8 mouse cellular contexts compared by ENCODE assay signal in genomic region chr8:70510228-70510915, GRCm38 (mm10). TPM values are rescaled to one million over a fixed set of nuclear protein-coding genes. Genes with fewer than 3 reads are reported as not detected.
DNase-seq lines count a peak whose midpoint lies in the region; ATAC-seq and TF ChIP-seq lines count a peak whose summit lies in the region.

TSS of gene Uba52 (minus strand) at chr8:70510801.

- peaks cover 36% of the 10 kb centered on the region for H3K36me3 ChIP-seq in hindbrain, embryonic 14.5 days (replicated peaks; ENCODE audit: control insufficient read depth, insufficient read depth)

- peak within 1 kb of the TSS; percentile 96 for H3K27ac ChIP-seq in hindbrain, embryonic 14.5 days

- H3K9ac ChIP-seq in hindbrain, embryonic 14.5 days, result peak within 1 kb of the TSS; percentile 92

- peak within 1 kb of the TSS; percentile 98 for H3K4me2 ChIP-seq in hindbrain, embryonic 14.5 days (replicated peaks)

- H3K4me1 ChIP-seq in hindbrain, embryonic 14.5 days (replicated peaks; ENCODE audit: control insufficient read depth, insufficient read depth, low read length), result peaks cover 22% of the 10 kb centered on the region

- no peaks in the 10 kb centered on the region for H3K27me3 ChIP-seq in Patski
- no peaks in the 10 kb centered on the region for H3K27me3 ChIP-seq in hindbrain, embryonic 14.5 days (ENCODE audit: control insufficient read depth, insufficient read depth, low read length)

- POLR2A ChIA-PET in Patski (lab: Charles Lee), result interaction anchor here (0.6 to 2.7 kb wide), 6 partner anchors 8 to 99 kb away, joined by 3 to 15 read pairs (median 3); partner anchors contain the start of gene Ell

- no peaks in the 10 kb centered on the region for H3K9me3 ChIP-seq in hindbrain, embryonic 14.5 days (ENCODE audit: control insufficient read depth, low read length)

- WGBS in hindbrain, embryonic 14.5 days, result 2% methylated on average over 74 of the region's 74 CpGs

- no peak for TF ChIP-seq CTCF in Patski (IDR thresholded peaks at IDR 0.05)

- in situ Hi-C loops in Patski (cut with MboI; ENCODE audit: low pct_unique_long_range_greater_than_20kb), result no loop called here

- peak within 1 kb of the TSS; percentile 90 for H3K4me3 ChIP-seq in hindbrain, embryonic 14.5 days (replicated peaks; ENCODE audit: low read length)

- peak; percentile 58 for ATAC-seq in Patski
- peak; percentile 87 for ATAC-seq in hindbrain, embryonic 14.5 days (ENCODE audit: low FRiP score)

- CTCF ChIA-PET in Patski (lab: Charles Lee), result interaction anchor here (1.0 to 1.7 kb wide), 3 partner anchors 10 to 100 kb away, joined by 3 to 5 read pairs (median 3); no protein-coding TSS in a partner anchor

- DNase-seq in Patski (ENCODE audit: low read depth, low spot score), result peak; percentile 64
- peak; percentile 98 to 99 for DNase-seq in cerebellum, postnatal 14 days
- DNase-seq in frontal cortex, postnatal 25 days (ENCODE audit: low spot score in 2 of 2), result peak; percentile 95 to 96
- peak; percentile 99 for DNase-seq in hindbrain, embryonic 14.5 days (ENCODE audit: low spot score)
- DNase-seq in left cerebral cortex, adult 11 months (ENCODE audit: low spot score), result peak; percentile 95
- DNase-seq in lung, postnatal 4 days, result peak; percentile 98
- DNase-seq in retina, postnatal 7 days (ENCODE audit: low read depth, low spot score), result peak; percentile 97
- DNase-seq in urinary bladder, adult 2 months (ENCODE audit: low spot score), result peak; percentile 96

RNA-seq across cellular contexts. Expression of gene Uba52, which starts in this region (rescaled TPM):
- polyA plus RNA-seq in Patski (2021), result 662 TPM
- 622 and 778 TPM in 2 replicates for polyA plus RNA-seq in hindbrain, embryonic 14.5 days (2014; fragmentation: Nextera tagmentation; extraction: Ambion mirVana)
- 881 and 1,275 TPM in 2 replicates for polyA plus RNA-seq in urinary bladder, adult 2 months (2012; rRNA removed)

Comparison
In these comparisons a context has a peak if more than half of its experiments do, and no peak if none do; other contexts are left out.
1. Peak in every context shown above with its lines: DNase-seq, ATAC-seq, H3K4me3 ChIP-seq and H3K27ac ChIP-seq.